Mouse (Mus musculus): ENCODE measurements at regions not wholly inside any gene's neighbourhood (a gene's known extent, or its start where the extent isn't known, plus 50 kb on each side); places are given as distances from the start of the nearest gene placed in this dataset.
A peak's percentile ranks its signal among the peaks of the same experiment; 100 is the strongest.

GRCm38 (mm10) chr1:66099562-66100444 lies 75.3 kb upstream of the Map2 start:
- H3K9ac ChIP-seq (replicated peaks), result no peak overlapping the region
- no peaks in the 10 kb centered on the region for H3K27me3 ChIP-seq (ENCODE audit: insufficient read depth, low read length)
- no peak for TF ChIP-seq EP300 (IDR thresholded peaks at IDR 0.05; ENCODE audit: low read depth)
- peak; percentile 51 for TF ChIP-seq CTCF (IDR thresholded peaks at IDR 0.05; ENCODE audit: low read depth)
- no peak overlapping the region for H3K4me2 ChIP-seq (ENCODE audit: low read depth, low read length)
- no peaks in the 10 kb centered on the region for H3K9me3 ChIP-seq (ENCODE audit: low read length)
- H3K4me1 ChIP-seq (ENCODE audit: insufficient read depth), result no peaks in the 10 kb centered on the region
- H3K27ac ChIP-seq (ENCODE audit: low read depth), result no peak overlapping the region
- no peaks in the 10 kb centered on the region for H3K36me3 ChIP-seq (replicated peaks; ENCODE audit: insufficient read depth, low read length)
- ATAC-seq, result no peak
- no peak overlapping the region for H3K4me3 ChIP-seq (ENCODE audit: low read depth, low read length)
- DNase-seq, result no peak
- WGBS (ENCODE audit: insufficient replicate concordance), result 61% methylated on average over 5 of the region's 5 CpGs

- Histone ChIP-seq H3K9ac (replicated peaks) (no peak overlapping the region), H3K27me3 (ENCODE audit: insufficient read depth, low read length) (no peaks in the 10 kb centered on the region), H3K4me3 (ENCODE audit: low read depth, low read length) (no peak overlapping the region), H3K36me3 (replicated peaks; ENCODE audit: insufficient read depth, low read length) (no peaks in the 10 kb centered on the region), H3K9me3 (ENCODE audit: low read length) (no peaks in the 10 kb centered on the region), H3K4me2 (ENCODE audit: low read depth, low read length) (no peak overlapping the region), H3K27ac (ENCODE audit: low read depth) (no peak overlapping the region), H3K4me1 (ENCODE audit: insufficient read depth) (no peaks in the 10 kb centered on the region)
- TF ChIP-seq CTCF (IDR thresholded peaks at IDR 0.05; ENCODE audit: low read depth) (no peak), EP300 (IDR thresholded peaks at IDR 0.05; ENCODE audit: low read depth) (no peak)
- ATAC-seq (no peak), DNase-seq (no peak)
- WGBS (ENCODE audit: insufficient replicate concordance), result 32% methylated on average over 2 of the region's 2 CpGs
Measured at GRCm38 (mm10) chr1:66101419-66101818, 73.7 kb upstream of the Map2 start.

- Histone ChIP-seq H3K4me2 (ENCODE audit: low read depth, low read length) (no peak overlapping the region), H3K9ac (replicated peaks) (no peak overlapping the region), H3K4me1 (ENCODE audit: insufficient read depth) (no peaks in the 10 kb centered on the region), H3K4me3 (ENCODE audit: low read depth, low read length) (no peak overlapping the region), H3K27me3 (ENCODE audit: insufficient read depth, low read length) (no peaks in the 10 kb centered on the region), H3K9me3 (ENCODE audit: low read length) (no peaks in the 10 kb centered on the region), H3K27ac (ENCODE audit: low read depth) (no peak overlapping the region), H3K36me3 (replicated peaks; ENCODE audit: insufficient read depth, low read length) (no peaks in the 10 kb centered on the region)
- 32% methylated on average over 1 of the region's 1 CpGs for WGBS (ENCODE audit: insufficient replicate concordance)
- TF ChIP-seq EP300 (IDR thresholded peaks at IDR 0.05; ENCODE audit: low read depth), result no peak
- peak; percentile 55 for TF ChIP-seq CTCF (IDR thresholded peaks at IDR 0.05; ENCODE audit: low read depth)
- DNase-seq (no peak), ATAC-seq (no peak)
Measured at GRCm38 (mm10) chr1:66104493-66104892, 70.6 kb upstream of the Map2 start.

- TF ChIP-seq EP300 (IDR thresholded peaks at IDR 0.05; ENCODE audit: low read depth) (no peak), CTCF (IDR thresholded peaks at IDR 0.05; ENCODE audit: low read depth) (no peak)
- ATAC-seq (no peak), DNase-seq (no peak)
- Histone ChIP-seq H3K4me3 (ENCODE audit: low read depth, low read length) (no peak overlapping the region), H3K4me2 (ENCODE audit: low read depth, low read length) (no peak overlapping the region), H3K36me3 (replicated peaks; ENCODE audit: insufficient read depth, low read length) (no peaks in the 10 kb centered on the region), H3K27me3 (ENCODE audit: insufficient read depth, low read length) (no peaks in the 10 kb centered on the region), H3K27ac (ENCODE audit: low read depth) (no peak overlapping the region), H3K4me1 (ENCODE audit: insufficient read depth) (no peaks in the 10 kb centered on the region), H3K9ac (replicated peaks) (no peak overlapping the region), H3K9me3 (ENCODE audit: low read length) (no peaks in the 10 kb centered on the region)
- WGBS (ENCODE audit: insufficient replicate concordance), result 69% methylated on average over 4 of the region's 5 CpGs
Measured at GRCm38 (mm10) chr1:66105206-66105605, 69.9 kb upstream of the Map2 start.

GRCm38 (mm10) chr1:66108051-66108450 lies 67.0 kb upstream of the Map2 start:
- no peak for TF ChIP-seq EP300 (IDR thresholded peaks at IDR 0.05; ENCODE audit: low read depth)
- TF ChIP-seq CTCF (IDR thresholded peaks at IDR 0.05; ENCODE audit: low read depth), result no peak
- no peaks in the 10 kb centered on the region for H3K4me1 ChIP-seq (ENCODE audit: insufficient read depth)
- no peak overlapping the region for H3K4me3 ChIP-seq (ENCODE audit: low read depth, low read length)
- no peak for ATAC-seq
- H3K27me3 ChIP-seq (ENCODE audit: insufficient read depth, low read length), result no peaks in the 10 kb centered on the region
- no peaks in the 10 kb centered on the region for H3K36me3 ChIP-seq (replicated peaks; ENCODE audit: insufficient read depth, low read length)
- H3K9ac ChIP-seq (replicated peaks), result no peak overlapping the region
- H3K4me2 ChIP-seq (ENCODE audit: low read depth, low read length), result no peak overlapping the region
- no peak for DNase-seq
- H3K27ac ChIP-seq (ENCODE audit: low read depth), result no peak overlapping the region
- H3K9me3 ChIP-seq (ENCODE audit: low read length), result no peaks in the 10 kb centered on the region
- 67% methylated on average over 3 of the region's 3 CpGs for WGBS (ENCODE audit: insufficient replicate concordance)

GRCm38 (mm10) chr1:66113916-66114315 lies 61.2 kb upstream of the Map2 start:
- Histone ChIP-seq H3K36me3 (replicated peaks; ENCODE audit: insufficient read depth, low read length) (no peaks in the 10 kb centered on the region), H3K27me3 (ENCODE audit: insufficient read depth, low read length) (no peaks in the 10 kb centered on the region), H3K4me3 (ENCODE audit: low read depth, low read length) (no peak overlapping the region), H3K4me2 (ENCODE audit: low read depth, low read length) (no peak overlapping the region), H3K9ac (replicated peaks) (no peak overlapping the region), H3K27ac (ENCODE audit: low read depth) (no peak overlapping the region), H3K4me1 (ENCODE audit: insufficient read depth) (no peaks in the 10 kb centered on the region), H3K9me3 (ENCODE audit: low read length) (no peaks in the 10 kb centered on the region)
- WGBS (ENCODE audit: insufficient replicate concordance), result 54% methylated on average over 1 of the region's 1 CpGs
- TF ChIP-seq EP300 (IDR thresholded peaks at IDR 0.05; ENCODE audit: low read depth), result no peak
- no peak for TF ChIP-seq CTCF (IDR thresholded peaks at IDR 0.05; ENCODE audit: low read depth)
- DNase-seq (no peak), ATAC-seq (no peak)
